Mouse (Mus musculus): ENCODE measurements around the gene Abi3bp.

- TF ChIP-seq CTCF (IDR thresholded peaks at IDR 0.05; ENCODE audit: low read depth, low read length), result no peak
- TF ChIP-seq POLR2A (IDR thresholded peaks at IDR 0.05; ENCODE audit: borderline replicate concordance, low read depth, low read length), result no peak
These were observed 5.8 kb downstream of the Abi3bp start for GRCm38 (mm10) chr16:56483466-56483865.

Measured in bone marrow macrophage, adult 2 months (primary cell).